Mouse (Mus musculus): Measurements from ENCODE around the gene Sp2.

DNA sequence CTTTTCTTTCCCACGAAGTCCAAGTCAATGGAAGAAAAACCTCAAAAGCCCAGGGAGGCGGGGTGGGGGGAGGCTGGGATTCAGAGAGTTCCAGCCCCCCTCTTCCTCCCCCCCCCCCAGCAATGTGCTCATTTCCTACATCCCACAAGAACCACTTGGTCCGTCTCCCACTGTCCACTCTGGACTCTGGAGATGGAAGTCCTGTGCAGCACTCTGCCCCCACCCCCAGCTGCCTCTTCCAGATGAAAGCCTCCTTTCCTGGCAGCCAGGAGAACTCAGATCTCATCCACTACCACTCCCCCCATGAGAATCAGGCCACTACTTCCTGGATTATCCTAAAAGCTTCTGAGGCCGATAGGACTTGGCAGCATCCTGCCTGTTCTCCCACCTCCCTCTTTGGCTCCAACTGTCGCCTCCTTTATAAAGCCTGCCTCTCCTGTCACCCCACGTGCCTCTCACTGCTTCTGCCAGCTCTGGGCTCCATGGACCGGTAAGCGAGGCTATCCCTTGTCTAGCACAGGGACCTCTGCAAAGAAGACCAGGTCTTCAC lies 30.4 kb upstream of the Sp2 start, which contains the start of gene Sp6:
- TF ChIP-seq CTCF (IDR thresholded peaks at IDR 0.05) (no peak), EP300 (IDR thresholded peaks at IDR 0.05) (no peak)

Data from lung, postnatal 0 days (tissue).